Mouse (Mus musculus): ENCODE measurements around the gene Slc13a4. TPM values are rescaled to one million over a fixed set of nuclear protein-coding genes. Genes with fewer than 3 reads are reported as not detected.
A peak's percentile ranks its signal among the peaks of the same experiment; 100 is the strongest.

Gene Slc13a4
- total RNA-seq, 2 experiments from 2014 or later: 10.5 TPM

- DNase-seq (ENCODE audit: extremely low spot score in 1 of 2, low spot score in 2 of 2): no peak
- intact Hi-C loops (cut with DNase I): no loop called here
Measured at GRCm38 (mm10) chr6:35268711-35269110, 39.2 kb downstream of the Slc13a4 start.

DNA sequence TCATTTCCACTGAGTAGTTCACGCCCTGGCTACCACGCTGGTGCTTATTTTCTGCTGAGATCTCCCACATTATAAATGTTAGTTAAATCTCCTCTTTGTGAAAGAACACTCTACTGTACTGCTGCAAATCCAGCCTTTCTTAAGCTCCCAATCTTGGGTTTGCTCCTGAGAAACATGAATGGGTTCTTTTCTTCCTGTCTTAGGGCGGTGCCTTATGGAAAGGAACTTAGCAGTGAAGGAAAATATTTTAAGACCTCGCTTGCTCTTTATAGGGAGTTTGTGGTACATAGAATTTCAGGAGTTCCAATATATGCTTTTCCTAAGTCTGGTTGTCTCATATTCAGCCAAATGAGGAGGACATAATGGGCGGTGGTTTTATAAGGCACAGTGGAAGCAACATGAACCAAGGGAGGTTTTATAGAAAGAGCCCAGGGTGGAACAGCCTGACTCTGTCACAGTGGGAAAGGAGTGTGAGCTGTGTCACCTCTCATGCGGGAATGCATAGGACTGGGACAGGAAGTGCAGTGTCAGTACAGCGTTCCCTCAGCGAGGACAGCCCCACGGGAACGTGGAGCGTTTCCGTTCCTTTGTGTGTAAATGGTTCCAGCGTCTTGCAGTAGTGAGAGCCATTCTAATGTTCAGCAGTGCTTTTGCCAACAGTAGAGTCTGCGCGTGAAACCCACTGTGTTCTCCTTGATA, 42.2 kb downstream of the Slc13a4 start:
- intact Hi-C loops (cut with DNase I): no loop called here
- DNase-seq (ENCODE audit: extremely low spot score in 1 of 2, low spot score in 2 of 2): no peak

- DNase-seq (ENCODE audit: extremely low spot score in 1 of 2, low spot score in 2 of 2): no peak
- intact Hi-C loops (cut with DNase I): no loop called here
Measured at GRCm38 (mm10) chr6:35260531-35260930, 47.4 kb downstream of the Slc13a4 start.

GRCm38 (mm10) chr6:35259526-35259925, 48.4 kb downstream of the Slc13a4 start:
- intact Hi-C loops (cut with DNase I): loop anchor here (10.0 kb wide), 2 partner anchors 115 to 305 kb away; no protein-coding TSS in a partner anchor
- no peak for DNase-seq (ENCODE audit: extremely low spot score in 1 of 2, low spot score in 2 of 2)

- intact Hi-C loops (cut with DNase I): loop anchor here (10.0 kb wide), 2 partner anchors 116 to 306 kb away; no protein-coding TSS in a partner anchor
- no peak for DNase-seq (ENCODE audit: extremely low spot score in 1 of 2, low spot score in 2 of 2)
Measured at GRCm38 (mm10) chr6:35258922-35259321, 49.0 kb downstream of the Slc13a4 start.

DNA sequence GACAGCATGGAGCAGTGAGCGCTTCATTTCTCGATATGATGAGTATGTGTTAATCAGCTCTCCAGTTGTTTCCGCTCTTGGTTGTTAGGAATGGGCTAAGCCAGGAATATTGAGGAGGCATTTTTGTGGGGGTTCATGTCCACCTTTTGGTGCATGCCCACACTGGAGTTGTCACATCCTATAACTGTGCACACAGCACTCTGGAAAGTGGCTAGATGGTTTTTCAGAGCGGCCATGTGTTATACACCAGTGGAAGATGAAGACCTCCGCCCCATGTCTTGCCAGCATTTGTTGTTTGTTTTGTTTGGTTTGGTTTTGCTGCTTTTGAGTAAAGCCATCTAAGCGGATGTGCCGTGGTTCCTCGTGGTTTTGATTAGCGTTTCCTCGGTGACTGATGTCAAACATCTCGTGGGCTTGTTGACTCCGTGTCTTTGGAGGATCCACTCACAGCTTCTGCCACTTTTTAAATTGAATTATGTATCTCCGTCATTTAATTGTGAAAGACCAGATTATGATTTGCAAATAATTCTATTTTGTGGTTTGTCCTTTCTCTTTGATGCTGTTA, 50.2 kb downstream of the Slc13a4 start:
- no peak for DNase-seq (ENCODE audit: extremely low spot score in 1 of 2, low spot score in 2 of 2)
- intact Hi-C loops (cut with DNase I): loop anchor here (10.0 kb wide), 2 partner anchors 117 to 307 kb away; no protein-coding TSS in a partner anchor

- peak in 1 of 2 experiments; percentile 51 for DNase-seq (ENCODE audit: extremely low spot score in 1 of 2, low spot score in 2 of 2)
- intact Hi-C loops (cut with DNase I): loop anchor here (10.0 kb wide), 2 partner anchors 118 to 308 kb away; no protein-coding TSS in a partner anchor
Measured at GRCm38 (mm10) chr6:35256691-35257090, 51.2 kb downstream of the Slc13a4 start.

GRCm38 (mm10) chr6:35255017-35255416, 52.9 kb downstream of the Slc13a4 start:
- intact Hi-C loops (cut with DNase I): loop anchor here (10.0 kb wide), 2 partner anchors 120 to 310 kb away; no protein-coding TSS in a partner anchor
- no peak for DNase-seq (ENCODE audit: extremely low spot score in 1 of 2, low spot score in 2 of 2)

DNA sequence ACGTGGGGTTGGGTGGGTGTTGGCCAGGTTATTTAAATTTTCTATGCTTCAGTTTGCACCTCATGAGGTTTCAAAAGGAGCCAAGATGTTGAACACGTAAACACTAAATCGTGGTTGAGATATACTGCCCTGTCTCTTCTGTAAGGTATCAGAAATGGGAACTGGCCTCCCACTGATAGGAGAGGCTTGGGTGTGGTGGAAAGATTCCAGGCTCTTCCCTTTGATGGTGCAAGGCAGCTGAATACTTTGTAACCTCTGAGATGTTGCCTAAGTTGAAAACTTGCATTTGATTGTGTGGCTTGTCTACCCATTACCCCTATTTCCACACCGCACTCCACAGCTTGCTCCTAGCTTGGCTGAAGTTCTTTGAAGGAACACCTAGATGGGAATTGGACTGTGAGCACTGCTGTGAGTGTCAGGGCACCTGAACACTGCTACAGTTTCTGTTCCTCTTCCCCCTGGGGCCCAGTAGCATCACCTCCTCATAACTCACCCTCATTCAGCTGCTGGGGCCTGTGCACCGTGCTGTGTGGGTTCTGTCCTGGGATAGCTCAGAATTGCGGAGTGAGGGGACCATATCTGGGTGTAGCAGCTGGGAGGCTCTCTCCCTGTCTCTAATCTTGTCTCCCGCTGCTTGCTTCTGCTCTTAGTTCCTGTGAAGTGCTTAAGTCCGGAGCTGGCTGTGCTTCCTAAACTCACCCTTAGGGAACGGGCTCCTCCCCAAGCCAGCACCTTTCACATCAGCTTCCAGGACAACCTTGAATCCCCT, 53.6 kb downstream of the Slc13a4 start:
- no peak for DNase-seq (ENCODE audit: extremely low spot score in 1 of 2, low spot score in 2 of 2)
- intact Hi-C loops (cut with DNase I): loop anchor here (10.0 kb wide), 2 partner anchors 120 to 310 kb away; no protein-coding TSS in a partner anchor

DNA sequence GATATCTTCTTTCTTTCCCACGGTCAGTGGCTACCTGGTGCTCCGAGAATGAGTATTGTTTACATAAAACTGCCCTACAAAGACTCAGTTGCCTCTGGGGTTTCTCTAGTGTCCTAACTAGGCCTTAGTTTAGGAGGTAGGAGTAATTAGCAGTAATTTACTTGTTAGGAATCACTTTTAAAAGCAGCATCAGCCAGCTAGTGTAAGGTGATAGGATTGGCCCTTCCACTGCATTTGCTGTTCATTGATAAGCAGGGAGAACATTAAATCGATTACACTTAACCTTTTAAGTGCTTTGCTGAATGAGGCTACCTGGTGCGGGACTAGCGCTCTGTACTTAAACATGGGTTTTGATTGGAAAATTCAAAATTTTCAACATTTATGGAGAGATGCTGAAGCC, 54.5 kb downstream of the Slc13a4 start:
- intact Hi-C loops (cut with DNase I): loop anchor here (10.0 kb wide), 2 partner anchors 121 to 311 kb away; no protein-coding TSS in a partner anchor
- DNase-seq (ENCODE audit: extremely low spot score in 1 of 2, low spot score in 2 of 2): no peak

- peak; percentile 75 to 93 for DNase-seq (ENCODE audit: extremely low spot score in 1 of 2, low spot score in 2 of 2)
- intact Hi-C loops (cut with DNase I): loop anchor here (10.0 kb wide), 2 partner anchors 122 to 312 kb away; no protein-coding TSS in a partner anchor
Measured at GRCm38 (mm10) chr6:35252477-35253346, 55.2 kb downstream of the Slc13a4 start.

GRCm38 (mm10) chr6:35251807-35252476, 56.0 kb downstream of the Slc13a4 start:
- no peak for DNase-seq (ENCODE audit: extremely low spot score in 1 of 2, low spot score in 2 of 2)
- intact Hi-C loops (cut with DNase I): loop anchor here (10.0 kb wide), 2 partner anchors 123 to 313 kb away; no protein-coding TSS in a partner anchor

DNA sequence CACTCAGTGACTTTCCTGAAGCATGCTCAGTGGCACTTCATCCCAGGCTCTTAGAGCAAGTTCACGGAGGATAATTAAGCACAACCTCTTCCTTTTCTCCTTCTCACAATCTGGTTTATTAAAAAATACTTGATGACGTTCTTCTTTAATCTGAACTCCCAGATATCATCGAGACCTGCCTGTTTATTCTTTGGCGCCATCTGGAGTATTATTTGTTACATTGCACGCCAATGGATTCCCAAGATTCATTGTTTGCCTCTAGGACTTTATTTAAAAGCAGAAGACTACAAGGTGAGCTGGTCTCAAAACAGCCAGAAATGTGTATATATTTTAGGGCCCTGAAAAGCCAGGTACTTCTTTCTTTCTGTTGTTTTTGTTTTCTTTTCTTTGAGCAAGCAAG, 62.8 kb downstream of the Slc13a4 start:
- intact Hi-C loops (cut with DNase I): no loop called here

GRCm38 (mm10) chr6:35243989-35244388, 63.9 kb downstream of the Slc13a4 start:
- intact Hi-C loops (cut with DNase I): no loop called here
- DNase-seq (ENCODE audit: extremely low spot score in 1 of 2, low spot score in 2 of 2): no peak

More for the DNA sequence above, 62.8 kb downstream of the Slc13a4 start:
- no peak for DNase-seq (ENCODE audit: extremely low spot score in 1 of 2, low spot score in 2 of 2)

GRCm38 (mm10) chr6:35243252-35243651, 64.7 kb downstream of the Slc13a4 start:
- no peak for DNase-seq (ENCODE audit: extremely low spot score in 1 of 2, low spot score in 2 of 2)
- intact Hi-C loops (cut with DNase I): no loop called here

- no peak for DNase-seq (ENCODE audit: extremely low spot score in 1 of 2, low spot score in 2 of 2)
- intact Hi-C loops (cut with DNase I): no loop called here
Measured at GRCm38 (mm10) chr6:35236108-35236785, 71.7 kb downstream of the Slc13a4 start.

- no peak for DNase-seq (ENCODE audit: extremely low spot score in 1 of 2, low spot score in 2 of 2)
- intact Hi-C loops (cut with DNase I): no loop called here
Measured at GRCm38 (mm10) chr6:35229415-35229814, 78.5 kb downstream of the Slc13a4 start.
